Mouse (Mus musculus) mesoderm, embryonic 11.5 days (tissue): ENCODE data around the gene Usp34.
"Not testable (repeated sequence)": the region's sequence is repeated elsewhere in the genome, so short reads cannot be mapped to it uniquely, and the experiment has no call there.

Experiments
- DNase-seq: peaks from one replicate; pipeline ENCODE4 v3.0.0-alpha.2; 2012; ENCODE audit warnings: low read depth, low spot score

Usp34 gene

DNA sequence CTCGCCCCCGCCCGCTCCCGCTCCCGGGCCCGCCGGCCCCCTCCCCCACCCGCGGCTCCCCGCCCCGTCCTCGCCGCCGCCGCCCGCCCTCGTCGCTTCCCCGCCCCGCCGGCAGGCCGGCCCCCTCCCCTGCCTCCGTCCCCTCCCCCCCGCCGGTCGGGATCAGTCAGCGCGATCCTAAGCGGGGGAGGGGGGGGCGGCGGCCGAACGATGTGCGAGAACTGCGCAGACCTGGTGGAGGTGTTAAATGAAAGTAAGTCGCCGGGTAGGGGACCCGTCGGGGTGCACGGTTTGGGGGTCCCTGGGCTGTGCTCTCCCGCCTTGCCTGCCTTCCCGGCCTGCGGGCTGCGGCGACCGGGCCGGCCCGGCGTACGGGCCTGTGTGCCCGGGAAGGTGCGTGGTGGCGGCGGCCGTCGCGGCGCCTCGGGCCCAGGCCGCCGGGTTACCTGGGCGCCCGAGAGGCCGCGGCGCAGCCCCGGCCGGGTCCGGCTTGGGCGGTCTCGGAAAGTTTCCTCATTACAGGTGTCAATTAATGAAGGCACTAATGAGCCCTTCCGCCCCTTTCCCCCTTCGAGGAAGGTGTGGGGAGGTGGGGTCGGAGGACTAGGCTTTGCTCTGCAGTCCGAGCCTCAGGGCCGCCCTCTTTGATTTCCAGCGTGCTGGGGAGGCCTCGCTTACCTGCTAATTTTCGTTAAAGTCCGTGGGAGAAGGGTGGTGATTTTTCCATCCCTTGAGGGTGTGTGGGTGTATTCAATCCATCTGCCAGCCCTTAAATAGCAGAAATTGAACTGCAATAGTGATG lies at the start of gene Usp34:
Usp34 (plus strand) TSS at position 132 of the 802 bp plus-strand sequence.
- peak; percentile 15 for DNase-seq

DNA sequence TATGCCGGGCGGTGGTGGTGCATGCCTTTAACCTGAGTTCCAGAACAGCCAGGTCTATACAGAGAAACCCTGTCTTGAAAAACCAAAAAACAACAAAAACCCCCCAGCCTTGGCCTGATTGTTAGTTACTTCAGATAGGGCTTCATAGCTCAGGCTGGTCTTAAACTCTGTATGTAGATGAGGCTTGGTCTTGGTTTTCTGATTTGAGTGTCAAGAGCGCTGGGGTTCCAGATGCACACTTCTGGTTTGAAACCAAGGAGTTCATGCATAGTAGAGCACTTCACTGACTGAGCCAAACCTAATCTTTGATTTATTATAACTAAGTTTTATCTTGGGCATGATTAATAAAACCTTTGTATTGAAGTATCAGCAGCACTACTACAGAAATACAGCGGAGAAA lies 47.6 kb upstream of the Usp34 start:
- no peak for DNase-seq

DNA sequence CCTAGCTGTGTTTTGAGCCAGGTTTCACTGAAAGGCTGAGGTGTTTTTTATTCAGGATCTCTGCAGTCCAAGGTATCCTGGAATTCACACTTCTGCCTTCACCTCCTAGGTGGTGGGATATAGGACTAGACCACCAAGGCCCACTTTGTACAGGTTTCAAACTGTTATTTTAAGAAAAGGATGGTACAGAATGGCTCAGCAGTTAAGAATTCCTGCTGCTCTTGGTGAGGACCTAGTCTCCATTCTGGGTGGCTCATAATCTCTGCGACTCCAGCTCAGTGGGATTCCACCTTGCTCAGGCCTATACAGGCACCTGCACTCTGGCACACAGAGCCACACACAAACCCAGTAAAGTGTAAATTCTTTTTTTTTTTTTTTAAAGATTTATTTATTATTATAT lies 47.2 kb upstream of the Usp34 start:
- DNase-seq, result no peak

DNA sequence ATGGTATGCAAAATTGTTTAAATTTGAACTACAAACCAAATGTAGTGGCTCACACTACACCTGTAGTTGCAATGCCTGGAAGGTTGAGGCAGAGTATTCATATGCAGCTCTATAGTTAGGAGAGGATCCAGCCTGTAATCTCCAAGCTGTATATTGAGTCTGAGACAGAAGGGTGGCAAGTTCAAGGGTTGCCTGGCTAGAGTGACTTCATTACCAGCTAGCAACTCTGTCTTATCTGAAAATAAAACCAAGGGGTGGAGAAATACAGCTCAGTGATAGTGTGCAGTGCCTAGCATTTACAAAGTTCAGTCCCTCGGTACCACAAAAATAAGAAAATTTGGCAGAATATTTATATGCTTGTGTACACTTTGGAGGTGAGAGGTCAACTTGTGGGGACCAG lies 46.5 kb upstream of the Usp34 start:
- no peak for DNase-seq

DNA sequence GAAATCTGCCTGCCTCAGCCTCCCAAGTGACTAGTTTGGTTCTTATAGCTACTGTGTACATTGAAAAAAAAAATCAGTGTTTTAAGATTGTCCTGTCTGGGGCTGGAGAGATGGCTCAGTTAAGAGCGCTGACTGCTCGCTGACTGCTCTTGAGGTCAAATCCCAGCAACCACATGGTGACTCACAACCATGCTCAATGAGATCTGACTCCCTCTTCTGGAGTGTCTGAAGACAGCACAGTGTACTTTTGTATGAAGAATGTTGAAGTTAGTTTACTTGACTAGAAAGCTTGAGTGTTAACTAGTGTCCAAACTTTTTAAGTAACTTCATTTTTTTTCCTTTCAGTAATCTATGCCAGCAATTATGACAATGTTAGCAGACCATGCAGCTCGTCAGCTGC lies 45.2 kb upstream of the Usp34 start:
- DNase-seq, result no peak

DNA sequence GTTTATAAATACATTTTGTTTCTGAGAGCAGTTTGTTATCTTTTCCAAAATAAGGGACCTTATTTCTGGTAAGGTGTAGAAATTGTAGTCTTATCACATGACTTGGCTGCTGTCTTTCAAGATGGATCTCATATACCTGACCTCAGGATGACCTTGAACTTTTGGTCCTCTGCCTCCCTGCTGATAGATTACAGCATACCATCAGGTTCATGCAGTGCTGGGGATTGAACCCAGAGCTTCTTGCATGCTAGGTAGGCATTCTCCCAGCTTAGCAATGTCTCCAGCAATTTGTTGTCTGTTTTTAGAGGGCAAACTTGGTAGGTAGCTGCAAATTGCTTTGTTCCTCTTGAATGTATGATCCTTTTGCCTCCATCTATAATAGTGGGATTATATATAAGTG lies 41.7 kb upstream of the Usp34 start:
- no peak for DNase-seq

DNA sequence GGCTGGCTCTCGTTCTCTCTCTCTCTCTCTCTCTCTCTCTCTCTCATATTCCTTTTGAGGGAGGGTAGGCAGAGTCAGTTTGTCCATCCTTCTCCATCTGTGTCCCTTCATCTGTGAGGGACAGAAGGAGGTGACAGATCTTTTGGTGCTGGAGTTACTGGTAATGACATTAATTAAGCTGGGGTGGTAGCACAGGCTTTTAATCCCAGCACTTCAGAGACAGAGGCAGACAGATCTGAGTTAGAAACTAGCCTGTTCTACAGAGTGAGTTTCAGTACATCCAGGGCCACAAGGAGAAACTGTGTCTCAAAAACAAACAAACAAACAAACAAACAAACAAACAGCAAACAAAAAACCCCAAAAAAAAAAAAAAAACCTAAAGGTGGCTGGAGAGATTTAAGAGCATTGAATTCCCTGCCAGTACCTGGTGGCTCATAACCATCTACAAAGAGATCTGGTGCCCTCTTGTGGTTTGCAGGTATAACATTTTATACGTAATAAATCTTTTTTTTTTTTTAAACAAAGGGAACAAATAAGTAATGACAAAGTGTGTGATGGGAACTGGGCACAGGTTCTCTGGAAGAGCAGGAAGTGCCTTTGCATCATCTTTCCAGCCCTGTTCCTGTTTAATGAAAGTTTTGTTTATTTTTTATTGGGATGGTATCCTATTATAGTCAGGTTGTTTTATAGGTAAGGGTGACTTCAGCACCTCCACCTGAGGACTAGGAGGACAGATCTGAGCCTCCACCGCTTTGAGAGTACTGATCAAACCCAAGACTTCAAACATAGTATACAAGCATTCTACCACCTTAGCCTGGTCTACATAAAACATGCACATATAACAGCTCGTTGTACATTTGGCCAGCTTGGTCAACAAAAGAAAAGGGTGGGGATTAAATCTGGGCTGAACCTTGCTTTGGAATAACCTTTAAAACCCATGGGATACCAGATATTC lies 34.6 kb upstream of the Usp34 start:
- DNase-seq, result peak; percentile 41

DNA sequence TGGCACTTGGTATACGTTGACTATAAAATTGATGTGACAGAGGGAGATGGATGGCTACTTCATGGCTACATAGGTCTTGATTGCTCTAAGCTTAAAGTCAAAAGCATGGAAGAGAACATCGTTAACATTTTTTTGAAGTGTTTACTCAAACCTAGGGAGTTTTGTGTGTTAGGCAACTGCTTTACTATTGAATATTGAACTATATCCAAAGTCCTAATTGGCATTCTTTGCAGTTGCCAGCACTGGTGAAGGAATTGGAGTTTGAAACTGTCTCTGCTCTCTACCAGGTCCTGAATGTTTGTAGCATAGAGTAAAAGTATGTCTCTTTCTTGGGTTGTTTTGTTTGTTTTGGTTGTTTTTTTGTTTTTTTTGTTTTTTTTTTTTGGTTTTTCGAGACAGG lies 30.9 kb upstream of the Usp34 start:
- DNase-seq, result no peak

DNA sequence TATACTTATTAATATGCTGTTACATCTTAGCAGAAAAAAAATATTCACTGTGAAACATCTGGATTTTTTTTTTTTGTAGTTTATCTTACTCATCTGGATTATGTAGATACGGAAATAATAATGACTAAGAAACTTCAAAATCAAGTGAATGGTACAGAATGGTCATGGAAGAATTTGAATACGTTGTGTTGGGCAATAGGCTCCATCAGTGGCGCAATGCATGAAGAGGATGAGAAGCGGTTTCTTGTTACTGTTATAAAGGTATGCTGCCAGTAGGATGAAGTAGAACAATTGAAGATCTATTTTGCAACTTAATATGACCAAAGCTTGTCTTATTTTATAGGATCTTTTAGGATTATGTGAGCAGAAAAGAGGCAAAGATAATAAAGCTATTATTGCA lies 22.2 kb upstream of the Usp34 start:
- DNase-seq, result no peak

DNA sequence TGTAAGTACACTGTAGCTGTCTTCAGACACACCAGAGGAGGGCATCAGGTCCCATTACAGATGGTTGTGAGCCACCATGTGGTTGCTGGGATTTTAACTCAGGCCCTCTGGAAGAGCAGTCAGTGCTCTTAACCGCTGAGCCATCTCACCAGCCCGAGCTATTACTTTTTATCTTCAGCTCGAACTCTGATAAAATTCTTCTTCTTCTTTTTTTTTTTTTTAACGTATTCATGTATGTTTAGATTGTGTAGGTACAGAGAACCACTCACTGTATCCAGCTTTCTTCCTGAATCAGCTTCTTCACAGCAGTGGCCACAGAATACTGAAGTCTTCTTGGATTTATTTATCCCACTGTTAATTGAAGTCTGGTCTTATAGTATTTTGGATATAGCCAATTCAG lies 17.8 kb upstream of the Usp34 start:
- not testable (repeated sequence) for DNase-seq

DNA sequence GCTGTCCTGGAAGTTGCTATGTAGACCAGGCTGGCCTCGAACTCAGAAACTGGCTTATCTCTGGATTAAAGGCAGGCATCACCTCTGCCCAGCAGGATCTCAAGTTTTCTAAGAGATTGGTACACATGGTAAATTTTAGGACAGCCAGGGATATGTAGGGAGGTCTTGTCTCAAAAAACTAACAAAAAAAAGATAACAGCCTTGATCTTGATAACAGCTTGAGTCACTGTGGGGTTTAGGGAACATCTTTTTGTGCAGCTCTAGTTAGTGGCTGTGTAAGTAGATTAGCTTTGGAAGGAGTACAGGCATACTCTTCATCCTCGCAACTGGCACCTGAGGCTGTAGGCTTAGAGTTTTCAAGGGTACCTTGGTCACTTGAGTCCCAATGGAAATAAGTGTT lies 9.3 kb upstream of the Usp34 start:
- no peak for DNase-seq

DNA sequence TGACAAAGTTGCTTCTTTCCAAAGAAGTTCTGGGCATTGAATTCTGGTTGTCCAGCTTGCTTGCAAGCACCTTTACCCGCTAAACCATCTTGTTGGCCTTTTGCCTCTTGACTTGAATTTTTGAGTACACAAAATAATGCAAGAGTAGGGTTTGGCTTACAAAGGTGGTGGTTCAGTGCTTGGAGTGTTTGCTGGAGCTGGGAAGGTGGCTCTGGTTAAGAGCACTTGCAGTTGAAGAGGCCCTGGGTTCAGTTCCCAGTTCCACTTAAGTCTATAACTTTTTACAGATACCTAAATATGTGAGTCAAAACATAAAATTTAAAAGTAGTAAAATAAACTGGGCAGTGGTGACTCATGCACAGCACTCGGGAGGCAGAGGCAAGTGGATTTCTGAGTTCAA lies 8.4 kb upstream of the Usp34 start:
- DNase-seq, result no peak

DNA sequence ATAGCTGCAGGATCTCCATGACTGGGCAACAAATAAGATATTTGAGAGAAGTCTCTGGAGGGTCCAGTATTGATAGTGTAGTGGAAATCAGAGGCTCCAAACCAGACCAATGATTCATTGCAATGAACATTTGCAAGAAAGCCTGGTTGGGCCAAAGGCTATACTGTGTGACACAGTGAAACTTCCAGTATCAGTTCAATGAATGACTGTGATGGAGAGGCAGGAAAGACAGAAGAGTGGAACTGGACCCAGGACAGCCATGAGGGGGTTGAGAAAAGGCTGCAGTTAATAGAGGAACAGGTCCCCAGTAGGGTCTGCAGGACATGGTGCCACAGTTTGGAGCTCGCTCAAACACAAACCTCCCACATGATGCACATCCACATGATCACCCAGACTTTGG lies 6.8 kb upstream of the Usp34 start:
- DNase-seq, result no peak

DNA sequence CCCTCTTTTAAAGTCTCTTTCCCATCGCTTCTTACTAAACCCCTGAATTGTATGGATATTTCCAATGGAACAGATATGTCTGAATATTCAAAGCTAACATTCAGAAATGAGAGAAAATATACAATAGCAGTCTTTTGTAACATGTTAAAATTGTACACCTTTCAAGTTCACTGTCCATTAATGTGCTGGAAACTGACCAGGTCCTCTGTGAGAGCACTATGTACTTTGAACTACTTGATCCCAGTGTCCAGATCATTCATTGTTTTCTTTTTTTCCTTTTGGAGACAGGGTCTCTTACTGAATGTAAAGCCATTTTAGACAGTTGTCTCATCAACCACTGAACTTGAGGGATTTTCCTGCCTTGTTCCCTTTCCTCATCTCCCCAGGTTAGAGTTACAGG lies 3.6 kb upstream of the Usp34 start:
- no peak for DNase-seq

DNA sequence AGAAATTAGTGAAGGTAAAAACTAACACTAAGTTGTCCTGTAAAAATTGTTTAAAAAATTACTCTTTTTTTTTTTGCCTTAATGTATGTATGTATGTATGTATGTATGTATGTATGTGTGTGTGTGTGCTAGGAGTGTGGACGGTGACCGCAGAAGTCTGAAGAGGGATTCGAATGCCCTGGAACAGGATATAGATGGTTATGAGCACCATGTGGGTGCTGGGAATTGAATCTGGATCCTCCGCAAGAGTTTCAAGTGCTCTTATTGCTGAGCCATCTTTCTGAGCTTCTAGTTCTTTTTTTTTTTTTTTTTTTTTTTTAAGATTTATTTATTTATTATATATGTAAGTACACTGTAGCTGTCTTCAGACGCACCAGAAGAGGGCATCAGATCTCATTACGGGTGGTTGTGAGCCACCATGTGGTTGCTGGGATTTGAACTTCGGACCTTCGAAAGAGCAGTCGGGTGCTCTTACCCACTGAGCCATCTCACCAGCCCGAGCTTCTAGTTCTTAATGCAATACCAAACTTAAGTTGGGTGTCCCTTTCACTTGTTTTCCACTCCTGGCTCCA lies 1.5 kb upstream of the Usp34 start:
- not testable (repeated sequence) for DNase-seq

DNA sequence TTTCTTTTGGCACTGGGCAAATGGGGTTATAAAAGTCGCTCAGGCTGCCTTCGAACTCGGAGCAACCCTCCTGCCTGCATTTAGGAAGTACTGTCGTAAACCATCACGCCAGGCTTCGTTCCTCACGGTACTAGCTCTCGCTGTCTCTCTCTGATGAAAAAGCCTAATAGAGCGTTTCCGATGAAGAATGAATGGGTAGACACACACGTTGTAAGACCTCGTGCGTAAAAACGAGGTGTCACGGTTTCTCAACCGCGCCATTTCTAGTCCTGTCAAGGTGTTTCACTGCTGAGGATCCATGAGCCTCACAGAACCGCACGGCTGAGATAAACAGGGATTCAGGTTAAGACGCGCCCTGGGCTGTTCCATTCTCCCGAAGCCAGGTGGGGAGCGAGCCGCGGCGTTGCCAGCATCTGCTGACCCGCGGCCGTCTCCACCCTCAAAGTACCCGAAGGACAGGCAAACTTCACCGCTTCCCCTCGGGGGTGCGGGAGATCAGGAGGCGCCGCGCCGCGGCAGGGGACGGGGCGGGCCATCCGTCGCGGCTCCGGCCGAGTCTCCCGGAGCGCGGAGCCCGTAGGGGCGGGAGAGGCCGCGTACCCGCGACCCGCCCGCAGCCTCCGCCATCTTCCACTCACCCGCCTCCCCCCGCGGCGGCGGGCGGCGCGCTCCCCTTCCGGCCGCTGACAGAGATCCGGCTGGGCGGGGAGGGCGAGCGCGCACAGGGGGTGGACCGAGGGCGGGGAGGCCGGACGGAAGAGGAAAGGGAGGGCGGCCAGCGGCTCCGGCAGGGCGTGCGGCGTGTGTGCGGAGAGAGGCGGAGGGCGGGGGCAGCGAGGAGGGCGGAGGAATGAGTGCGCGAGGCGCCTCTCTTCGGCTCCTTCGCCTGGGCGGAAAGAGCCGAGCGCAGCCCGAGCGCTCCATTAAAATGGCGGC lies 754 bp upstream of the Usp34 start:
- peak; percentile 96 for DNase-seq

DNA sequence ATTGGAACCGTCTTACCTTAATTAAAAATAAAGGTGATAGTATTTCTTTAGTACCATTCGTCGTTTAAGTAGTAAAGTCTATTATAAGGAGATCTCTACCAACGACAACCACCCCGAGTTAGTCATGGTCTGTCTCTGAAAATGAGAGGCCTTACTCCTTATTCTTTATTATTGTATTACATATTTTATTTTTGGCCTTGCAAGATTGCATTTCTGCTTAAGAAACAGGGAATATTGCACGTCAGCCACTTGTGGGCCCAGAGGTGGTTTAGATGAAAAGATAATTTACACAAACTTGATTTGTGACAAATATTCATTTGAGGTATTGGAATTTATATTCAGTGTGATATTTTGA lies 848 bp downstream of the Usp34 start:
- no peak for DNase-seq

DNA sequence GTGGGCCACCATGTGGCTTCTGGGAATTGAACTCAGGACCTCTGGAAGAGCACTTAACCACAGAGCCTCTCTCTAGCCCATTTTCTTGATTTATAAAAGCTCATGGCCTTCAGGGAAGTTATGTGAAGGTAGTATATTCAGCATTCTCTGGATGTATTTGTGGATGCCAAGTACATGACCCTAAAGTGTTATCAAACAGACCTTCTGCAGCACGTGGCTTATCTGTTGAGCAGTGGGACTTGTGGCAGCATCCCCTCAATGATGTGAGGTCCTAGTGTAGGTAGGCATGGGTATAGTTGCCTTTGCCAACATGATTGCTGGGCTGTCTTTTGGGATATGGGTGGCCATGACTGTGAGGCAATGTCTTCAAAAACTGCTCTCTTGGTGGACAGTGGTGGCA lies 6.8 kb downstream of the Usp34 start:
- DNase-seq, result no peak

DNA sequence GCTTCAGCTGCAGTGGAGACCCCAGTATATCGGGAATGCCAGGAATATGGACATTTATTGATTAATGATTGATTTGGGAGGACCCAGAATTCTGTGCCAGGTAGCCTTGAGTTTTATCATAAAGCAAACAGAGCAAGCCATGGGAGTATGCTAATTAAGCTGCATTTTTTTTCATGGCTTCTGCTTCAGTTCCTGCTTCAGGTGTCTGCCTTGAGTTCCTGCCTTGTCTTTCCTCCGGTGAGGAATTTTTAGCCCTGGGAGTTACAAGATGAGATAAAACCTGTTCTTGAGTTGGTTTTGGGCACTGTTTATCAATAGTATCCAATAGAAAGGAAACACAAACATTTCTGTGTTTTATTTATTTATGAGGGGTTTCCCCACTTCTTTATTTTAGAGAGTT lies 22.7 kb downstream of the Usp34 start:
- DNase-seq, result no peak

DNA sequence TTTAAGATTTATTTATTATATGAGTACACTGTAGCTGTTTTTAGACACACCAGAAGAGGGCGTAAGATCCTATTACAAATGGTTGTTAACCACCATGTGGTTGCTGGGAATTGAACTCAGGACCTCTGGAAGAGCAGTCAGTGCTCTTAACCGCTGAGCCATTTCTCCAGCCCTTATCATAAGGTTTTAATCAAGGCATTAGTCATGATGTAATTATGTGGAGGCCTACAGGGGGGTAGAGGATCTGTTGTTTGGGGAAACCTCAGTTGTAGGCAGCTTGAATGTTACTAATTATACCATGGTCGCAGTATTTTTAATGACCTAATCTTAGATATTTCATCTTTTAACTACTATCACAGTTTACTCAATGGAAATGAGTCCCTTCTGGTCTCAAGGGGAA lies 25.4 kb downstream of the Usp34 start:
- no peak for DNase-seq

DNA sequence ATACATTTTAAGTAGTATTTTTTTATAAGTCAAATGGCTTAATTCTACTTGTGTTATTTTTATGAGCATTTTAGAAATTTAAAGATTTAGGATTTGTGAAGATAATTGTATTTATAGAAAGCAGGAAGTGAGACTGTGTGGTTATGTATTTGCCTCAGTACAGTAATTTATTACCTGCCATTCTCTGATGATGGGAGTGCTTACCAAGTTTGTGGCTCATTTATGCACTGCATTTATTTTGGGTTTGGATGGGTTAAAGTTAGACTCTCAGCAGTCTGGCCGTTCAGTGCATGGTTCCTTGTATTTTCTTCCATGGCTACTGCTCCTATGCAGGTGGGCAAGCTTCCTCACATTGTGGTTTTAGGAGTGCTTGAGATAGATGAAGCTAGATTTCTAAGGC lies 28.5 kb downstream of the Usp34 start:
- no peak for DNase-seq
